Mouse (Mus musculus) midbrain, embryonic 13.5 days (tissue): ENCODE measurements around the gene Qsox1. TPM values are rescaled to one million over a fixed set of nuclear protein-coding genes. Genes with fewer than 3 reads are reported as not detected.

Source experiments
- ATAC-seq: fragments of 200-750 bp; cut with Nextera tagmentation; 2 replicates; pipeline ENCODE4 v1.8.0; 2017; ENCODE audit warnings: mild to moderate bottlenecking, moderate TSS enrichment, moderate library complexity
- H3K27ac ChIP-seq: fragments of 300-500 bp; sonication (generic); 2 replicates; pipeline ENCODE4 v1.5.1; 2015; ENCODE audit warnings: inconsistent platforms, mild to moderate bottlenecking, moderate library complexity
- H3K27me3 ChIP-seq: fragments of 300-500 bp; sonication (generic); 2 replicates; pipeline ENCODE4 v1.6.1; 2015; ENCODE audit warnings: mild to moderate bottlenecking, inconsistent platforms
- H3K36me3 ChIP-seq: fragments of 300-500 bp; sonication (generic); 2 replicates; pipeline ENCODE4 v1.6.1; 2015; ENCODE audit warnings: mild to moderate bottlenecking, inconsistent platforms
- H3K4me1 ChIP-seq: fragments of 300-500 bp; sonication (generic); replicated peaks from 2 replicates; pipeline ENCODE4 v1.6.1; 2015; ENCODE audit warnings: inconsistent platforms
- H3K4me2 ChIP-seq: fragments of 300-500 bp; sonication (generic); replicated peaks from 2 replicates; pipeline ENCODE4 v1.6.1; 2015; ENCODE audit warnings: moderate library complexity, mild to moderate bottlenecking, inconsistent platforms
- H3K4me3 ChIP-seq: fragments of 300-500 bp; sonication (generic); replicated peaks from 2 replicates; pipeline ENCODE4 v1.5.1; 2015; ENCODE audit warnings: mild to moderate bottlenecking, inconsistent platforms
- H3K9ac ChIP-seq: fragments of 300-500 bp; sonication (generic); replicated peaks from 2 replicates; pipeline ENCODE4 v1.6.1; 2015; ENCODE audit warnings: mild to moderate bottlenecking, inconsistent platforms
- H3K9me3 ChIP-seq: fragments of 300-500 bp; sonication (generic); 2 replicates; pipeline ENCODE4 v1.6.1; 2016; ENCODE audit warnings: mild to moderate bottlenecking, inconsistent platforms
- whole genome bisulfite sequencing: fragments of 180-500 bp; shearing (Covaris S2); methylation state at CpG from one replicate; pipeline ENCODE4 v1.1.7; 2015; 5-methylcytosine and 5-hydroxymethylcytosine counted together
- polyA plus RNA-seq: library from polyadenylated mRNA; unstranded; fragments of >200 nt; fragmentation: Nextera tagmentation; extraction: Ambion mirVana; gene quantifications from 2 replicates; pipeline ENCODE4 v1.2.1, GENCODE M21; 2015

Gene Qsox1
- polyA plus RNA-seq, 1 experiment from 2014 or later, result 21.1 TPM

GRCm38 (mm10) chr1:155737809-155738383 lies 74.8 kb downstream of the Qsox1 start:
- Histone ChIP-seq H3K9me3 (no peaks in the 10 kb centered on the region), H3K27me3 (peaks cover 99% of the 10 kb centered on the region), H3K4me2 (no peak overlapping the region), H3K27ac (no peak overlapping the region), H3K4me3 (no peak overlapping the region), H3K36me3 (no peaks in the 10 kb centered on the region), H3K9ac (no peak overlapping the region), H3K4me1 (peaks cover 33% of the 10 kb centered on the region)
- under 1% methylated on average over 25 of the region's 25 CpGs for WGBS
- ATAC-seq, result no peak

GRCm38 (mm10) chr1:155737017-155737808 lies 75.5 kb downstream of the Qsox1 start:
- WGBS, result under 1% methylated on average over 58 of the region's 58 CpGs
- Histone ChIP-seq H3K9me3 (no peaks in the 10 kb centered on the region), H3K27ac (no peak overlapping the region), H3K27me3 (peaks cover 99% of the 10 kb centered on the region), H3K9ac (no peak overlapping the region), H3K4me2 (no peak overlapping the region), H3K4me3 (no peak overlapping the region), H3K36me3 (no peaks in the 10 kb centered on the region), H3K4me1 (peaks cover 26% of the 10 kb centered on the region)
- ATAC-seq, result no peak

GRCm38 (mm10) chr1:155736096-155736825 lies 76.4 kb downstream of the Qsox1 start:
- Histone ChIP-seq H3K4me3 (no peak overlapping the region), H3K4me2 (no peak overlapping the region), H3K36me3 (no peaks in the 10 kb centered on the region), H3K4me1 (peaks cover 17% of the 10 kb centered on the region), H3K27ac (no peak overlapping the region), H3K9me3 (no peaks in the 10 kb centered on the region), H3K27me3 (peaks cover 99% of the 10 kb centered on the region), H3K9ac (no peak overlapping the region)
- no peak for ATAC-seq
- WGBS, result under 1% methylated on average over 26 of the region's 26 CpGs

GRCm38 (mm10) chr1:155731156-155731555 lies 81.5 kb downstream of the Qsox1 start:
- Histone ChIP-seq H3K36me3 (no peaks in the 10 kb centered on the region), H3K4me3 (no peak overlapping the region), H3K9me3 (no peaks in the 10 kb centered on the region), H3K27me3 (peaks cover 97% of the 10 kb centered on the region), H3K4me1 (peaks cover 10% of the 10 kb centered on the region), H3K4me2 (no peak overlapping the region), H3K27ac (no peak overlapping the region), H3K9ac (no peak overlapping the region)
- ATAC-seq, result no peak
- WGBS, result 3% methylated on average over 2 of the region's 2 CpGs

- WGBS, result under 1% methylated on average over 23 of the region's 23 CpGs
- H3K4me2 ChIP-seq, result peak overlapping the region; percentile 40
- no peaks in the 10 kb centered on the region; the same call in 1 of the 2 replicates for H3K9me3 ChIP-seq
- H3K27ac ChIP-seq, result no peak overlapping the region
- H3K36me3 ChIP-seq, result no peaks in the 10 kb centered on the region
- peak overlapping the region; percentile 26; the same call in 1 of the 2 replicates for H3K9ac ChIP-seq
- H3K4me3 ChIP-seq, result peak overlapping the region; percentile 17
- peak; percentile 71 for ATAC-seq
- peaks cover 10% of the 10 kb centered on the region for H3K4me1 ChIP-seq
- H3K27me3 ChIP-seq, result peaks cover 98% of the 10 kb centered on the region
Measured at GRCm38 (mm10) chr1:155729113-155729795, 83.4 kb downstream of the Qsox1 start.

GRCm38 (mm10) chr1:155727830-155728229 lies 84.9 kb downstream of the Qsox1 start:
- Histone ChIP-seq H3K36me3 (no peaks in the 10 kb centered on the region), H3K27ac (no peak overlapping the region), H3K9ac (no peak overlapping the region), H3K4me1 (peaks cover 10% of the 10 kb centered on the region), H3K4me2 (no peak overlapping the region), H3K9me3 (no peaks in the 10 kb centered on the region; the same call in 1 of the 2 replicates), H3K27me3 (peaks cover 98% of the 10 kb centered on the region), H3K4me3 (no peak overlapping the region)
- no peak for ATAC-seq
- 24% methylated on average over 10 of the region's 10 CpGs for WGBS

Other genes with a start within 250 kb of the Qsox1 start
- gene Lhx4, start 61.2 kb downstream of the Qsox1 start, polyA plus RNA-seq, result 3.0 and 4.3 TPM in 2 replicates
- 11.0 and 11.2 TPM in 2 replicates for gene Cep350, start 160.4 kb upstream of the Qsox1 start, polyA plus RNA-seq
- gene Tor1aip2, start 222.5 kb upstream of the Qsox1 start, polyA plus RNA-seq, result 73.3 and 74.6 TPM in 2 replicates
- gene Tor1aip1, start 223.6 kb upstream of the Qsox1 start, polyA plus RNA-seq, result 27.2 and 29.5 TPM in 2 replicates